Mouse (Mus musculus) B cell, adult 2 months (primary cell): ENCODE results near the gene Mmp9.

Source experiments
- DNase-seq, 2 experiments: peaks; one replicate each; pipeline ENCODE4 v3.0.0; 2022

Gene Mmp9

GRCm38 (mm10) chr2:164912749-164913427 is 27.7 kb upstream of the Mmp9 start:
- no peak for DNase-seq

- DNase-seq, result peak; percentile 85
Measured at GRCm38 (mm10) chr2:164913428-164913786, 27.2 kb upstream of the Mmp9 start.

- DNase-seq, result peak in 1 of 2 experiments; percentile 29
Measured at GRCm38 (mm10) chr2:164916820-164917219, 23.8 kb upstream of the Mmp9 start.

- no peak for DNase-seq
Measured at GRCm38 (mm10) chr2:164917371-164917770, 23.2 kb upstream of the Mmp9 start.

GRCm38 (mm10) chr2:164918325-164918724 is 22.3 kb upstream of the Mmp9 start:
- peak; percentile 63 to 66 for DNase-seq

GRCm38 (mm10) chr2:164921984-164922383 is 18.6 kb upstream of the Mmp9 start:
- no peak for DNase-seq

- no peak for DNase-seq
Measured at GRCm38 (mm10) chr2:164923291-164923690, 17.3 kb upstream of the Mmp9 start.

GRCm38 (mm10) chr2:164924100-164924857 is 16.3 kb upstream of the Mmp9 start:
- DNase-seq, result peak; percentile 88 to 89

GRCm38 (mm10) chr2:164930706-164931581 is 9.6 kb upstream of the Mmp9 start:
- no peak for DNase-seq

GRCm38 (mm10) chr2:164933534-164933933 is 7.0 kb upstream of the Mmp9 start:
- DNase-seq, result no peak

- DNase-seq, result no peak
Measured at GRCm38 (mm10) chr2:164935991-164936390, 4.6 kb upstream of the Mmp9 start.

GRCm38 (mm10) chr2:164938146-164939091 is 2.2 kb upstream of the Mmp9 start:
- DNase-seq, result peak; percentile 50 to 57

- peak in 1 of 2 experiments; percentile 29 for DNase-seq
Measured at GRCm38 (mm10) chr2:164939106-164939505, 1.5 kb upstream of the Mmp9 start.

GRCm38 (mm10) chr2:164942692-164943290 is 2.2 kb downstream of the Mmp9 start:
- peak; percentile 52 to 61 for DNase-seq

GRCm38 (mm10) chr2:164947506-164947905 is 6.9 kb downstream of the Mmp9 start:
- no peak for DNase-seq

GRCm38 (mm10) chr2:164947930-164948329 is 7.3 kb downstream of the Mmp9 start:
- DNase-seq, result peak in 1 of 2 experiments; percentile 23

- peak in 1 of 2 experiments; percentile 36 for DNase-seq
Measured at GRCm38 (mm10) chr2:164948962-164949361, 8.4 kb downstream of the Mmp9 start.

- peak; percentile 65 to 70 for DNase-seq
Measured at GRCm38 (mm10) chr2:164950501-164950900, 9.9 kb downstream of the Mmp9 start.

GRCm38 (mm10) chr2:164951745-164952144 is 11.2 kb downstream of the Mmp9 start:
- DNase-seq, result peak; percentile 42 to 53

- peak in 1 of 2 experiments; percentile 46 for DNase-seq
Measured at GRCm38 (mm10) chr2:164952448-164952847, 11.9 kb downstream of the Mmp9 start.

- peak; percentile 88 to 90 for DNase-seq
Measured at GRCm38 (mm10) chr2:164953224-164953623, 12.6 kb downstream of the Mmp9 start.

GRCm38 (mm10) chr2:164955725-164956124 is 15.1 kb downstream of the Mmp9 start:
- no peak for DNase-seq
